Mouse (Mus musculus): ENCODE measurements around the gene Ager.

Gene Ager

DNA sequence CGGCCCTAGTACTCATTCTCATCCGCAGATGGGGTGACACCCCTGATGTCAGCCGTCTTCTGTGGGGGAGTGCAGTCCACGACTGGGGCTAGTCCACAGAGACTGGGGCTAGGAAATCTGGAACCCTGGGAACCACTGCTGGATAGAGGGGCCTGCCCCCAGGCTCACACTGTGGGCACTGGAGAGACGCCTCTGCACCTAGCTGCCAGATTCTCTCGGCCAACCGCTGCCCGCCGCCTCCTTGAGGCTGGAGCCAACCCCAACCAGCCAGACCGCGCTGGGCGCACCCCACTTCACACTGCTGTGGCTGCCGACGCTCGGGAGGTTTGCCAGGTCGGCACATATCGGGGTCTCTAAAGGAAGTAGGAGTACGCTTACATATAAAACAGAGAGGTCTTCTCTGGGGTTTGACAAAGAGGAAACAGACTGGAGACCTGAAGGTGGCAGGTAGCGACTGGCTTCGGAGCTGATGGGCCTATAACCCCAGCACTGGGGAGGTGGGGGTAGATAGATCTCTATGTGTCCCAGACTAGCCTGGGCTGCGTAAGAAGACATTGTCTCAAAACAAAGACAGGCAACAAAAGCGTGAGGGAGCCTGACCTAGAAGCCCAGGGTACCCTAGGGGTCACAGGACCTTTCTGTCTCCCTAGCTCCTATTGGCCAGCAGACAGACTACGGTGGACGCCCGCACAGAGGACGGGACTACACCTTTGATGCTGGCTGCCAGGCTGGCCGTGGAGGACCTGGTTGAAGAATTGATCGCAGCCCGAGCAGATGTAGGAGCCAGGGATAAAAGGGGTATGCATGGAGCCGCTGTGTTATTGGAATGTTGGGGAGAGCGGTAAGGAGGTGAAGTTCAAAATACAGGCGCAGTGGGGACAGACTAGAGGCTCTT lies 11.5 kb upstream of the Ager start:
- peak; percentile 62 for DNase-seq

DNA sequence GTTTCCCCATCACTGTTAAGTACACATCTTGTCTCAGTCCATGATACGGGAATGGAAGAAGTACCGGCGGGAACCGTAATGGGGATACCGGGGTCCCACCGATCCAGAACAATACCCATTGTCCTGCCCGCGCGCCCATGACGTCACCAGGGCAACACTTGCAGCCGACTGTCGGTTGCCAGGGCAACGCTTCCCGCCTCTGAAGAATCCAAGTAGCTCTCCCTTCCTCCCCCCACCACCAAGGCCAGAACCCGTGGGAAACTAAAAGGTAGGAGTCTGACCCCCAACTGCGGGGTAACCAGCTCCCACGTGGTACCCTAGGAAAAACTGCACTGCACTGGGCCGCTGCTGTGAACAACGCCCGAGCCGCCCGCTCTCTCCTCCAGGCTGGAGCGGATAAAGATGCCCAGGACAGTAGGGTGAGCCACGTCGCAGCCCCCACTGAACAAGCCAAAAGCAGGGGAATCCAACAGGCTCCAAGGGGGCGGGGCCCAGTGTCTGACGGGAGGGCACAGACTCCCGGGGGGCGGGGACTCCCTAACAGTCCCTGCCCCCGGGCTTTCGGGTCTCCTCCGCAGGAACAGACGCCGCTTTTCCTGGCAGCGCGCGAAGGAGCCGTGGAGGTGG lies 10.8 kb upstream of the Ager start:
- DNase-seq, result peak; percentile 97

- peak; percentile 98 for DNase-seq
Observed at GRCm38 (mm10) chr17:34587423-34587811, 10.2 kb upstream of the Ager start.

- DNase-seq, result no peak
Observed at GRCm38 (mm10) chr17:34587814-34588213, 9.8 kb upstream of the Ager start.

GRCm38 (mm10) chr17:34588767-34589166 lies 8.9 kb upstream of the Ager start:
- no peak for DNase-seq

- DNase-seq, result no peak
Observed at GRCm38 (mm10) chr17:34589206-34589605, 8.5 kb upstream of the Ager start.

- peak; percentile 45 for DNase-seq
Observed at GRCm38 (mm10) chr17:34589681-34590101, 8.0 kb upstream of the Ager start, which contains the start of gene Gpsm3. TSS of gene Gpsm3 (plus strand) at chr17:34589806.

GRCm38 (mm10) chr17:34590154-34590987 lies 7.3 kb upstream of the Ager start:
- no peak for DNase-seq

- peak; percentile 77 for DNase-seq
Observed at GRCm38 (mm10) chr17:34591029-34591993, 6.4 kb upstream of the Ager start, which contains the start of gene Pbx2. TSS of gene Pbx2 (plus strand) at chr17:34591266.

- peak; percentile 95 for DNase-seq
Observed at GRCm38 (mm10) chr17:34591994-34592375, 5.7 kb upstream of the Ager start.

- DNase-seq, result peak; percentile 67
Observed at GRCm38 (mm10) chr17:34592581-34593549, 4.8 kb upstream of the Ager start.

- DNase-seq, result peak; percentile 59
Observed at GRCm38 (mm10) chr17:34593752-34594525, 3.7 kb upstream of the Ager start.

GRCm38 (mm10) chr17:34596098-34596497 lies 1.6 kb upstream of the Ager start:
- no peak for DNase-seq

GRCm38 (mm10) chr17:34599891-34600290 lies 2.2 kb downstream of the Ager start:
- DNase-seq, result no peak

- DNase-seq, result no peak
Observed at GRCm38 (mm10) chr17:34601796-34602195, 4.1 kb downstream of the Ager start.

DNA sequence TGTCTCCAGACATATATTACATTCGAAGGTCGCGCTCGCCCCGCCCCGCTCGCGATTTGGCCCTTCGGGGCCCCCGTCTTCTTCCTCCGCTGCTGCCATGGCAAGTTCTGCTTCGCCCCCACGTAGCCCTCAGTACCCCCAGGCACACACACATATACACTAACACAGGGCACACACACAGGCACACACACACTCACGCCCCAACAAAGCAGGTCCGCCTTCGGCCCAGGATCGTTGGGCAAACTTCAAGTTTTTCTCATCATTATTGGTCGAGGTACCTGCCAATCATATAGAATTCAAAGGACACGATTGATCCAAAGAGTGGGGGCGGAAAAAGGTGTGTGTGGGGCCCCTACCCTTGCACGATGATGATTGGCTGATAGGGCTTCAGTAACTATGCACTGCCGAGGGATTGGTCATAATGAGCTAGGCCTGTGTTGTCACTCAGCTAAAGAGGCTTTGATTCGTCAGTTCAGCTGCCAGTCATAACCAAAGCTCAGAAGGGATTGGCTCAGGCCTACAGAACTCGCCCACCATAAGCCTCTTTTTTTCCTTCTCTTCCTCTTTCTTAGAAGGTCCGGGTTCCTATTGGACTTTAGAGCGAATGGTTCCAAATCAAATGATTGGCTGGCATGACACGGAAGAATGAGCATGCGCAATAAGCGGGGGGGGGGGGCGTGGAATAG lies 5.9 kb downstream of the Ager start, which contains the start of gene Rnf5:
TSS of gene Rnf5 (minus strand) at position 316 of the 686 bp plus-strand sequence.
- peak; percentile 99 for DNase-seq

- peak; percentile 100 for DNase-seq
Observed at GRCm38 (mm10) chr17:34604061-34604508, 6.4 kb downstream of the Ager start, which contains the start of gene Agpat1. TSS of gene Agpat1 (plus strand) at chr17:34604262.

DNA sequence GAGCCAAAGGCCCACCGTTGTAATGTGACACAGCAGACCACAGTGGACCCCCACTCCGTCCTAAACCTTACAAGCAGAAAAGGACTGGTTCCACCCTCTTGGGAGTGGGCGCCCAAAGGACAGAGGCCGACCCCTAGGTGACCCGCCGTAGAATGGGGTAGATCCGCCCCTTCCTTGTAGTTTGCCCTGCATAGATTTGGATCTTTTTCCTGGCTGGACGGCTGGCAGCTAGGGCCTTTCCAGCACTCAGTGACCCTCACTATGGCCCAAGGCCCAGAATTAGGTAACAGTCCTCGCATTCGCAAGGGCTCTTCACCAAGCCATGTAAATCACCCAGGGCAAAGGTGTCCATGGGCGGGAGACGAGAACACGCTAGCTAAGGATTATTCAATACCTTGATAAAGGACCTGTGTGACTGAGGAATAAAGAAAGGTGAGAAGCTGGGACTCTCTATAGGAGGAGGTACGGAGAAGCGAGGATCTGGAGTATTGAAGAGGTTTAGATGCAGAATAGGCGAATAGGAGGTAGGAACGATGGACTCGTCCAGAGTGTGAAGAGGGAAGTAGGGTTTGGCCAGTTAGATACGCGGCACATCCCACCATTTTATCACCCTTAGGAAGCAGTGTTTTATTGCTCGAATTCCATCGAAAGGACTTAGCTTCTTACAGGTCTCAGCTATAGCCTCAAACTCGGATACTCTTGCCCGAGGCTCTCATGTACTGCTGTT lies 7.0 kb downstream of the Ager start:
- no peak for DNase-seq

Data from embryo, embryonic 11 days (tissue).